ENCODE assay signal across 35 mouse cellular contexts in the genomic region with DNA sequence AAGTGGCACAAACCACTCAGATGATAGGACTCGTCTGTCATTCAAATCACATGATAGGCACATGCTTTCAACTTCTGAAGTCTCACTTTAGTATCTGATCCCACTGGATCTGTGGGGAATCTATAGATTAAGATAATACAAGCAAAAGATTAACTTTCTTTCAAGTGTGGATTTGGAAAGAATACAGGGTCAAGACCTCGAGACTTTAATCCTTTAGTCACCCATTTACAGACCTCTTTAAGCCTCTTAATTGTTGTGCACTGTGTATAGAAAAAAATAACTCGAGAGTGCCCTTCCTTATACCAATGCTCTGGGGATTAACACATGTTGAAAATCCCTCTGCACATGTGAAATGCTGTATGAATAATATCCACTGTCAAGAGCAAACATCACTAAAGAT.
"Had no signal": no experiment of that assay in that cellular context is flagged by ENCODE, and none has a peak within 500 bp of the region (broad histone marks: within the 10 kb centered on the region; RNA-seq: fewer than 3 reads in every experiment).

No protein-coding gene starts in this region.

- H3K27me3 ChIP-seq: heart, embryonic 12.5 days; heart, embryonic 13.5 days; heart, embryonic 15.5 days; hindbrain, embryonic 12.5 days; hindbrain, embryonic 13.5 days; hindbrain, embryonic 15.5 days; intestine, embryonic 15.5 days; kidney, embryonic 15.5 days had no signal

- H3K4me1 ChIP-seq: heart, embryonic 10.5 days; heart, embryonic 12.5 days; hindbrain, embryonic 10.5 days; hindbrain, embryonic 12.5 days; hindbrain, embryonic 13.5 days; hindbrain, embryonic 15.5 days; intestine, embryonic 15.5 days; kidney, embryonic 15.5 days had no signal

- H3K36me3 ChIP-seq: heart, embryonic 10.5 days; heart, embryonic 12.5 days; heart, embryonic 13.5 days; heart, embryonic 15.5 days; hindbrain, embryonic 10.5 days; hindbrain, embryonic 12.5 days; hindbrain, embryonic 13.5 days; hindbrain, embryonic 15.5 days; intestine, embryonic 15.5 days; kidney, embryonic 15.5 days had no signal

- H3K4me3 ChIP-seq: heart, embryonic 10.5 days; heart, embryonic 12.5 days; heart, embryonic 13.5 days; heart, embryonic 15.5 days; hindbrain, embryonic 10.5 days; hindbrain, embryonic 12.5 days; hindbrain, embryonic 13.5 days; hindbrain, embryonic 15.5 days; intestine, embryonic 15.5 days; kidney, embryonic 15.5 days; layer of hippocampus, adult 2 months had no signal

- DNase-seq: heart, postnatal 10 days; heart, postnatal 14 days; heart, postnatal 36 days; heart, postnatal 4 days; kidney, adult 11 months; kidney, adult 18-20 months; kidney, adult 2 months; kidney, adult 8-10 months; kidney, adult 9 months; kidney, postnatal 10 days; kidney, postnatal 14 days; kidney, postnatal 25 days; kidney, postnatal 36 days; kidney, postnatal 4 days; layer of hippocampus, adult 9-11 months; layer of hippocampus, postnatal 36 days had no signal

- H3K9ac ChIP-seq: heart, embryonic 12.5 days; heart, embryonic 13.5 days; heart, embryonic 15.5 days; hindbrain, embryonic 12.5 days; hindbrain, embryonic 13.5 days; hindbrain, embryonic 14.5 days; hindbrain, embryonic 15.5 days; intestine, embryonic 15.5 days; kidney, embryonic 15.5 days had no signal

- ATAC-seq: hindbrain, embryonic 16.5 days; hindbrain, postnatal 0 days; inflammation-experienced regulatory T-cells, adult 6 months; intestine, embryonic 15.5 days; intestine, embryonic 16.5 days; intestine, postnatal 0 days had no signal

- H3K27ac ChIP-seq: heart, embryonic 10.5 days; heart, embryonic 13.5 days; heart, embryonic 15.5 days; hindbrain, embryonic 10.5 days; hindbrain, embryonic 12.5 days; hindbrain, embryonic 13.5 days; hindbrain, embryonic 14.5 days; hindbrain, embryonic 15.5 days; hindbrain, postnatal 0 days; intestine, embryonic 15.5 days; kidney, embryonic 15.5 days; kidney, postnatal 0 days; layer of hippocampus, adult 2 months had no signal

- H3K9me3 ChIP-seq: heart, embryonic 10.5 days; heart, embryonic 12.5 days; heart, embryonic 13.5 days; heart, embryonic 15.5 days; hindbrain, embryonic 10.5 days; hindbrain, embryonic 12.5 days; hindbrain, embryonic 13.5 days; hindbrain, embryonic 15.5 days; intestine, embryonic 15.5 days; kidney, embryonic 15.5 days had no signal

- H3K4me2 ChIP-seq: heart, embryonic 11.5 days; heart, embryonic 12.5 days; heart, embryonic 13.5 days; heart, embryonic 15.5 days; hindbrain, embryonic 12.5 days; hindbrain, embryonic 13.5 days; hindbrain, embryonic 14.5 days; hindbrain, embryonic 15.5 days; intestine, embryonic 15.5 days; kidney, embryonic 15.5 days had no signal
